10 mouse cellular contexts compared by ENCODE assay signal in the genomic region with DNA sequence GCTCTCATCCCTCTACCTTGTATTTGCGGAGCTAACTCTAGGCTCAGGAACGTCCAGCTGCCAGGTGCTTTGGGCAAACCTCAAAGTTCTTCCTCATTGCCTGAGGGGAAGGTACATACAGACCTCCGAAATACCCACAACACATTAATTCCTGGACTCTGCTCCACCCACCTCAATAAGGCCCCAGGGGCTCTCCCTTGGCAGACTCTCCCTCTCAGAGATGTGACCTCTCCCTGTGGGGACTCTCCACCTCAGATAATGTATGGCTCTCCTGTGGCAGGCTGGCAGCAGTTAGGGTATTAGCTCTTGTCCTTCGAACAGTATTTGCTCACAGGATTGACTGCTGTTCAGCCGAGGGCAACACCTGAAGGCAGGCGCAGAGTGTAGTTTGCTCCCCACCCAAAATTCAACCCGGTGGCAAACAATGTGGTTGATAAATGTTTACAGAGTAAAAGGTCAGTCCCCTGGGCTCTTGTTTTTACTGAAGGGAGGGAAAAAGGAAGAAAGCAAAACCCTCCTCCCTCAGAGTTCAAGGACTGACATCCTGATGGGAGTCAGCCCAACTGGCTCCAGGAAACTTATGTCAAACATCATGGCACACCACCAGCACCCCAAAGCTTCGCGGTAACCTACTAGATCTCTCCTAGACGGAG. TPM values are rescaled to one million over a fixed set of nuclear protein-coding genes. Genes with fewer than 3 reads are reported as not detected.
DNase-seq lines count a peak whose midpoint lies in the region; ATAC-seq and TF ChIP-seq lines count a peak whose summit lies in the region.
"Had no signal": no experiment of that assay in that cellular context is flagged by ENCODE, and none has a peak within 500 bp of the region (broad histone marks: within the 10 kb centered on the region; RNA-seq: fewer than 3 reads in every experiment).

No protein-coding gene starts in this region.

- peak overlapping the region; percentile 99 for H3K4me2 ChIP-seq in forebrain, embryonic 13.5 days
- H3K4me2 ChIP-seq in limb, embryonic 14.5 days (replicated peaks; ENCODE audit: low read depth, low read length, severe bottlenecking) = peak overlapping the region; percentile 89

- WGBS in forebrain, embryonic 13.5 days = 61% methylated on average over 10 of the region's 10 CpGs
- 54% methylated on average over 10 of the region's 10 CpGs for WGBS in limb, embryonic 14.5 days
- WGBS in small intestine, adult 2 months = 22% methylated on average over 10 of the region's 10 CpGs

- H3K36me3 ChIP-seq in forebrain, embryonic 13.5 days (ENCODE audit: poor library complexity, severe bottlenecking) = no peaks in the 10 kb centered on the region
- no peaks in the 10 kb centered on the region for H3K36me3 ChIP-seq in limb, embryonic 14.5 days (ENCODE audit: control insufficient read depth, insufficient read depth, low read length)
- no peaks in the 10 kb centered on the region for H3K36me3 ChIP-seq in small intestine, adult 2 months (ENCODE audit: control insufficient read depth, insufficient read depth, low read length)

- no peak for TF ChIP-seq POLR2A in limb, embryonic 14.5 days (IDR thresholded peaks at IDR 0.05; ENCODE audit: borderline replicate concordance, extremely low read depth, insufficient read depth, insufficient read length)
- TF ChIP-seq POLR2A in small intestine, adult 2 months (IDR thresholded peaks at IDR 0.05; ENCODE audit: low read depth, low read length) = no peak

- H3K4me3 ChIP-seq in forebrain, embryonic 13.5 days = no peak overlapping the region
- peak overlapping the region; percentile 76; the same call in 1 of the 2 replicates for H3K4me3 ChIP-seq in limb, embryonic 14.5 days (replicated peaks; ENCODE audit: low read length)
- H3K4me3 ChIP-seq in small intestine, adult 2 months (ENCODE audit: low read depth, low read length) = peak overlapping the region; percentile 98; the same call in 1 of the 2 replicates

- DNase-seq in kidney, adult 9 months = peak; percentile 43
- no peak for DNase-seq in kidney, postnatal 4 days
- DNase-seq in limb, embryonic 14.5 days (ENCODE audit: low spot score) = no peak
- no peak for DNase-seq in cerebellum, adult 9-10 months
- DNase-seq: cerebellum, adult 18-20 months; right cerebral cortex, postnatal 25 days had no signal

- H3K4me1 ChIP-seq in forebrain, embryonic 13.5 days = peaks cover 20% of the 10 kb centered on the region
- peaks cover 25% of the 10 kb centered on the region for H3K4me1 ChIP-seq in limb, embryonic 14.5 days (ENCODE audit: control insufficient read depth, insufficient read depth, low read length)
- peaks cover 7% of the 10 kb centered on the region for H3K4me1 ChIP-seq in small intestine, adult 2 months (ENCODE audit: control insufficient read depth, insufficient read depth, insufficient read length, low read length)

- H3K27me3 ChIP-seq in forebrain, embryonic 13.5 days = no peaks in the 10 kb centered on the region; the same call in 1 of the 2 replicates
- H3K27me3 ChIP-seq in limb, embryonic 14.5 days (ENCODE audit: control insufficient read depth, insufficient read depth, low read length) = no peaks in the 10 kb centered on the region
- H3K27me3 ChIP-seq in small intestine, adult 2 months (ENCODE audit: control insufficient read depth, insufficient read depth, low read length) = no peaks in the 10 kb centered on the region

- H3K9me3 ChIP-seq in forebrain, embryonic 13.5 days (replicated peaks) = no peaks in the 10 kb centered on the region
- H3K9me3 ChIP-seq in limb, embryonic 14.5 days (ENCODE audit: control insufficient read depth, low read length) = no peaks in the 10 kb centered on the region

- TF ChIP-seq CTCF in small intestine, adult 2 months (IDR thresholded peaks at IDR 0.05; ENCODE audit: extremely low read depth, insufficient read length, insufficient replicate concordance, low read depth, low read length) = no peak

- H3K27ac ChIP-seq in forebrain, embryonic 13.5 days = no peak overlapping the region
- no peak overlapping the region for H3K27ac ChIP-seq in limb, embryonic 14.5 days (replicated peaks; ENCODE audit: low read depth, low read length)
- H3K27ac ChIP-seq in small intestine, adult 2 months (ENCODE audit: insufficient read depth, low read depth, low read length) = no peak overlapping the region

- H3K9ac ChIP-seq in forebrain, embryonic 13.5 days = 0 out of 2 replicates have a peak overlapping the region, but pooled peaks have one; percentile 74
- H3K9ac ChIP-seq in limb, embryonic 14.5 days (ENCODE audit: low read depth, low read length, severe bottlenecking) = no peak overlapping the region

- ATAC-seq in forebrain, embryonic 13.5 days = no peak
- ATAC-seq in limb, embryonic 14.5 days (ENCODE audit: low FRiP score, low read depth) = no peak
- ATAC-seq in granulocyte monocyte progenitor cell, adult 5-6 weeks (replicated peaks; ENCODE audit: poor library complexity, severe bottlenecking) = no peak
- ATAC-seq in frontal cortex, adult (ENCODE audit: low TSS enrichment) = no peak

RNA-seq across cellular contexts. Expression of gene Pdia5, which starts 1.5 kb away (rescaled TPM):
- 10.4 and 11.8 TPM in 2 replicates for polyA plus RNA-seq in forebrain, embryonic 13.5 days (2015; fragmentation: Nextera tagmentation; extraction: Ambion mirVana)
- polyA plus RNA-seq in limb, embryonic 14.5 days (2012; rRNA removed) = 39.5 and 49.2 TPM in 2 replicates
- polyA plus RNA-seq in limb, embryonic 14.5 days (2014; fragmentation: Nextera tagmentation; extraction: Ambion mirVana) = 22.2 and 24.9 TPM in 2 replicates
- 6.6 and 7.2 TPM in 2 replicates for polyA plus RNA-seq in small intestine, adult 2 months (2012; rRNA removed)
- 31.8 and 32.9 TPM in 2 replicates for total RNA-seq in granulocyte monocyte progenitor cell, adult 5-6 weeks (2014; fragmentation: Nextera tagmentation)
- 11.1 and 11.5 TPM in 2 replicates for total RNA-seq in granulocyte monocyte progenitor cell, adult 5-6 weeks (2017)

RNA-seq across cellular contexts. Expression of gene Sema5b, which starts 51.8 kb away (rescaled TPM):
- 40.8 and 41.7 TPM in 2 replicates for polyA plus RNA-seq in forebrain, embryonic 13.5 days (2015; fragmentation: Nextera tagmentation; extraction: Ambion mirVana)
- 17.4 and 19.5 TPM in 2 replicates for polyA plus RNA-seq in limb, embryonic 14.5 days (2012; rRNA removed)
- 4.2 and 5.4 TPM in 2 replicates for polyA plus RNA-seq in limb, embryonic 14.5 days (2014; fragmentation: Nextera tagmentation; extraction: Ambion mirVana)
- 0.46 and 0.49 TPM in 2 replicates for polyA plus RNA-seq in small intestine, adult 2 months (2012; rRNA removed)
- not detected in 2 replicates for total RNA-seq in granulocyte monocyte progenitor cell, adult 5-6 weeks (2014; fragmentation: Nextera tagmentation)
- total RNA-seq in granulocyte monocyte progenitor cell, adult 5-6 weeks (2017) = not detected in 2 replicates
